Mouse (Mus musculus) embryonic facial prominence, embryonic 15.5 days (tissue): ENCODE data around the gene Gramd1c. TPM values are rescaled to one million over a fixed set of nuclear protein-coding genes. Genes with fewer than 3 reads are reported as not detected.

Experiments
- ATAC-seq: fragments of 200-750 bp; cut with Nextera tagmentation; 2 replicates; pipeline ENCODE4 v1.8.0; 2017; ENCODE audit warnings: low read depth, moderate TSS enrichment; ENCODE audit not compliant: insufficient number of reproducible peaks, low FRiP score, low TSS enrichment
- H3K27ac ChIP-seq: fragments of 300-500 bp; sonication (generic); replicated peaks from 2 replicates; pipeline ENCODE4 v1.5.1; 2015; ENCODE audit warnings: mild to moderate bottlenecking, inconsistent platforms
- H3K27me3 ChIP-seq: fragments of 300-500 bp; sonication (generic); 2 replicates; pipeline ENCODE4 v1.6.1; 2015; ENCODE audit warnings: inconsistent platforms
- H3K36me3 ChIP-seq: fragments of 300-500 bp; sonication (generic); 2 replicates; pipeline ENCODE4 v1.6.1; 2015; ENCODE audit warnings: mild to moderate bottlenecking, inconsistent platforms
- H3K4me1 ChIP-seq: fragments of 300-500 bp; sonication (generic); 2 replicates; pipeline ENCODE4 v1.6.1; 2015; ENCODE audit warnings: inconsistent platforms
- H3K4me2 ChIP-seq: fragments of 300-500 bp; sonication (generic); replicated peaks from 2 replicates; pipeline ENCODE4 v1.6.1; 2015; ENCODE audit warnings: mild to moderate bottlenecking, inconsistent platforms
- H3K4me3 ChIP-seq: fragments of 300-500 bp; sonication (generic); replicated peaks from 2 replicates; pipeline ENCODE4 v1.5.1; 2015; ENCODE audit warnings: mild to moderate bottlenecking, inconsistent platforms
- H3K9ac ChIP-seq: fragments of 300-500 bp; sonication (generic); 2 replicates; pipeline ENCODE4 v1.6.1; 2015; ENCODE audit warnings: inconsistent platforms
- H3K9me3 ChIP-seq: fragments of 300-500 bp; sonication (generic); replicated peaks from 2 replicates; pipeline ENCODE4 v1.6.1; 2016; ENCODE audit warnings: inconsistent platforms
- WGBS: fragments of 180-500 bp; shearing (Covaris S2); methylation state at CpG from one replicate; pipeline ENCODE4 v1.1.7; 2015; 5-methylcytosine and 5-hydroxymethylcytosine counted together
- polyA plus RNA-seq: library from polyadenylated mRNA; unstranded; fragments of >200 nt; fragmentation: Nextera tagmentation; extraction: Ambion mirVana; gene quantifications from 2 replicates; pipeline ENCODE4 v1.2.1, GENCODE M21; 2015

Gene Gramd1c
- polyA plus RNA-seq, 1 experiment from 2014 or later: 9.6 TPM

GRCm38 (mm10) chr16:44018372-44018771 is 44.8 kb downstream of the Gramd1c start:
- ATAC-seq: no peak

GRCm38 (mm10) chr16:44017707-44018106 is 45.4 kb downstream of the Gramd1c start:
- Histone ChIP-seq H3K27me3 (no peaks in the 10 kb centered on the region), H3K4me3 (no peak overlapping the region), H3K27ac (no peak overlapping the region), H3K4me1 (no peaks in the 10 kb centered on the region), H3K4me2 (no peak overlapping the region), H3K9me3 (no peaks in the 10 kb centered on the region), H3K9ac (no peak overlapping the region), H3K36me3 (0 out of 2 replicates have a peak, but pooled peaks cover 3% of the 10 kb centered on the region)
- ATAC-seq: no peak
- 90% methylated on average over 4 of the region's 4 CpGs for WGBS

More at GRCm38 (mm10) chr16:44018372-44018771, 44.8 kb downstream of the Gramd1c start:
- H3K9me3 ChIP-seq: no peaks in the 10 kb centered on the region
- H3K36me3 ChIP-seq: no peaks in the 10 kb centered on the region
- H3K9ac ChIP-seq: no peak overlapping the region
- no peaks in the 10 kb centered on the region for H3K27me3 ChIP-seq
- H3K27ac ChIP-seq: no peak overlapping the region
- no peak overlapping the region for H3K4me3 ChIP-seq
- H3K4me2 ChIP-seq: no peak overlapping the region
- no peaks in the 10 kb centered on the region for H3K4me1 ChIP-seq
- 47% methylated on average over 7 of the region's 7 CpGs for WGBS

DNA sequence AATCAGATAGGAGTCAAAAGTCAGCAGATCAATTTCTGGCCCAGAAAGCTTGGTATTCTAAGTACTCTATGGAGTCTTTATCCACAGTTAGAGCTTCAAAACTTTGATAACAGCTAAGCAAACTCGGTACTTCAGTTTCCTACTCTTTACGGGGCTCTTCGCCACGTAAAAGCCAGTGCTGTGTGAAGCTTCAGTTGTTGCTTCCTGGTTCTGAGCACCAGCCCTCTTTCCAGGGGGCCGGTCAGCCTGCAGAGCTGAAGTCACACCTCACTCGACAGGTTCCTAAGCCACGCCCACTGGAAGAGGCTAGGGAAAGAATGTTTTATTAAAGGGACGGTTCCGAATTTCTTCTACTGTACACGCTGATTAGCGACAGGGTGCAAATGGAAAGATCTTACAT is 47.0 kb downstream of the Gramd1c start:
- no peak overlapping the region for H3K27ac ChIP-seq
- peak overlapping the region; percentile 17; the same call in 1 of the 2 replicates for H3K4me2 ChIP-seq
- 0 out of 2 replicates have a peak, but pooled peaks cover 5% of the 10 kb centered on the region for H3K36me3 ChIP-seq
- no peaks in the 10 kb centered on the region for H3K27me3 ChIP-seq
- no peak overlapping the region for H3K9ac ChIP-seq
- no peaks in the 10 kb centered on the region for H3K4me1 ChIP-seq
- H3K9me3 ChIP-seq: no peaks in the 10 kb centered on the region
- H3K4me3 ChIP-seq: peak overlapping the region; percentile 32
- ATAC-seq: peak; percentile 63; the same call in 1 of the 2 replicates
- WGBS: 9% methylated on average over 11 of the region's 11 CpGs

- no peak for ATAC-seq
- peak overlapping the region; percentile 17; the same call in 1 of the 2 replicates for H3K4me2 ChIP-seq
- H3K36me3 ChIP-seq: 0 out of 2 replicates have a peak, but pooled peaks cover 5% of the 10 kb centered on the region
- no peaks in the 10 kb centered on the region for H3K27me3 ChIP-seq
- no peak overlapping the region for H3K9ac ChIP-seq
- WGBS: 56% methylated on average over 16 of the region's 16 CpGs
- H3K4me1 ChIP-seq: no peaks in the 10 kb centered on the region
- no peaks in the 10 kb centered on the region for H3K9me3 ChIP-seq
- peak overlapping the region; percentile 32 for H3K4me3 ChIP-seq
- H3K27ac ChIP-seq: no peak overlapping the region
Observed at GRCm38 (mm10) chr16:44015416-44016158, 47.6 kb downstream of the Gramd1c start.

DNA sequence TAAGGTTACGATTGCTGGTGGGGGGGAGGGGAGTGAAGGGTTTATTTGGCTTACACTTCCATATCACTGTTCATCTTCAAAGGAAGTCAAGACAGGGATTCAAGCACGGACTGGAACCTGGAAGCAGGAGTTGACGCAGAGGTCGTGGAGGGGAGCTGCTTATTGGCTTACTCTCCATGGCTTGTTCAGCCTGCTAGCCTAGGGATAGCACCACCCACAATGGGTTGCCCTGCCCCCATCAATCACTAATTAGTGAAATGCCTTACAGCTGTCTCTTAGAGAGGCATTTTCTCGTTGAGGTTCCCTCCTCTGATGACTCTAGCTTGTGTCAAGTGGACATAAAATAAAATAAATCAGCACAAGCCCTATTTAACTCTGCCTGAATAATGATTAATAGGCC is 52.1 kb downstream of the Gramd1c start:
- WGBS: 58% methylated on average over 5 of the region's 5 CpGs
- Histone ChIP-seq H3K4me3 (no peak overlapping the region), H3K36me3 (0 out of 2 replicates have a peak, but pooled peaks cover 5% of the 10 kb centered on the region), H3K4me1 (no peaks in the 10 kb centered on the region), H3K27ac (no peak overlapping the region), H3K9ac (no peak overlapping the region), H3K4me2 (no peak overlapping the region), H3K9me3 (no peaks in the 10 kb centered on the region), H3K27me3 (no peaks in the 10 kb centered on the region)
- ATAC-seq: no peak

- Histone ChIP-seq H3K27me3 (no peaks in the 10 kb centered on the region), H3K4me2 (no peak overlapping the region), H3K9me3 (no peaks in the 10 kb centered on the region), H3K4me3 (no peak overlapping the region), H3K27ac (no peak overlapping the region), H3K9ac (no peak overlapping the region), H3K4me1 (no peaks in the 10 kb centered on the region), H3K36me3 (no peaks in the 10 kb centered on the region)
- ATAC-seq: no peak
- WGBS: 69% methylated on average over 5 of the region's 5 CpGs
Observed at GRCm38 (mm10) chr16:44002086-44002485, 61.1 kb downstream of the Gramd1c start.

- no peaks in the 10 kb centered on the region for H3K4me1 ChIP-seq
- 79% methylated on average over 5 of the region's 5 CpGs for WGBS
- H3K27me3 ChIP-seq: no peaks in the 10 kb centered on the region
- H3K27ac ChIP-seq: no peak overlapping the region
- no peak overlapping the region for H3K4me2 ChIP-seq
- no peaks in the 10 kb centered on the region for H3K36me3 ChIP-seq
- H3K4me3 ChIP-seq: no peak overlapping the region
- ATAC-seq: no peak
- no peak overlapping the region for H3K9ac ChIP-seq
- no peaks in the 10 kb centered on the region for H3K9me3 ChIP-seq
Observed at GRCm38 (mm10) chr16:43999541-43999940, 63.6 kb downstream of the Gramd1c start.

DNA sequence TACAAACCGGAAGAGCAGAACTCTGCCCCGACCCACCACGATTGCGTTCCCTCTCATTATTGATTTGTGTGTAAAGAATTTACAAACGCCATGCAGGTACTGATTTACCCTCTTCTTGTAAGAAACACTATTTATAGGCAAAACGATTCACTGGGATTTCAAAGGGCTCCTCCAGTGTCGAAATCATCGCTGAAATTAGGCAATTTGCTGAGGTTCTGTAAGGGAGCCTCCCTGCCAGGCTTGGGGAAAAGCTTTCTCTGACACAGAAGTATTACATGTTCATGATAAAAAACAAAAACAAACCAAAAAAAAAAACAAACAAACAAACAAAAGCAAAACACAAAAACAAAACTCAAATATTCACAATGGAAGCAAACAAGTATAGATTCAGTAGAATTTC is 64.0 kb downstream of the Gramd1c start:
- ATAC-seq: no peak
- H3K4me3 ChIP-seq: no peak overlapping the region
- no peaks in the 10 kb centered on the region for H3K36me3 ChIP-seq
- 82% methylated on average over 8 of the region's 8 CpGs for WGBS
- H3K27ac ChIP-seq: no peak overlapping the region
- no peaks in the 10 kb centered on the region for H3K9me3 ChIP-seq
- no peak overlapping the region for H3K9ac ChIP-seq
- no peak overlapping the region for H3K4me2 ChIP-seq
- no peaks in the 10 kb centered on the region for H3K4me1 ChIP-seq
- no peaks in the 10 kb centered on the region for H3K27me3 ChIP-seq

- H3K27ac ChIP-seq: no peak overlapping the region
- no peak for ATAC-seq
- WGBS: 83% methylated on average over 3 of the region's 3 CpGs
- H3K4me2 ChIP-seq: no peak overlapping the region
- H3K4me1 ChIP-seq: no peaks in the 10 kb centered on the region
- no peak overlapping the region for H3K4me3 ChIP-seq
- H3K27me3 ChIP-seq: no peaks in the 10 kb centered on the region
- no peaks in the 10 kb centered on the region for H3K36me3 ChIP-seq
- H3K9ac ChIP-seq: no peak overlapping the region
- H3K9me3 ChIP-seq: no peaks in the 10 kb centered on the region
Observed at GRCm38 (mm10) chr16:43994623-43995022, 68.5 kb downstream of the Gramd1c start.

DNA sequence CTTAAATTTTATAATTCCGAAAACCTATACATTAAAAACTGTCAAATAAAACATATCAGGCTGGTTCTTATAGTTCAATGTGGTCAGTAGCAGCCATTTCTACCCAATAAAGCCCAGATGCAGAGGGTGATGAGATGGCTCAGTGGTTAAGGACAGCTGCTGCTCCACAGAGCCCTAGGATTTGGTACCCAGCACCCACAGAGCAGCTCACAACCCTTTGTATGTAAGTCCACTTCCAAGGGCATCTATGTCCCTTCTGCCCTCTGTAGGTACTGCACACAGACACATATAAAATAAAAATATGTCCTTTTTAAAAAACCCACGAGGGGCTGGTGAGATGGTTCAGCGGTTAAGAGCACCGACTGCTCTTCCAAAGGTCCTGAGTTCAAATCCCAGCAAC is 76.8 kb downstream of the Gramd1c start:
- no peak overlapping the region for H3K27ac ChIP-seq
- no peaks in the 10 kb centered on the region for H3K27me3 ChIP-seq
- H3K4me3 ChIP-seq: no peak overlapping the region
- ATAC-seq: no peak
- no peaks in the 10 kb centered on the region for H3K36me3 ChIP-seq
- 83% methylated on average over 4 of the region's 4 CpGs for WGBS
- H3K9ac ChIP-seq: no peak overlapping the region
- no peaks in the 10 kb centered on the region for H3K9me3 ChIP-seq
- no peaks in the 10 kb centered on the region for H3K4me1 ChIP-seq
- no peak overlapping the region for H3K4me2 ChIP-seq

GRCm38 (mm10) chr16:43980110-43980609 is 83.0 kb downstream of the Gramd1c start:
- Histone ChIP-seq H3K36me3 (no peaks in the 10 kb centered on the region), H3K9me3 (no peaks in the 10 kb centered on the region), H3K9ac (peak overlapping the region; percentile 41; the same call in 1 of the 2 replicates), H3K4me1 (peaks cover 8% of the 10 kb centered on the region; the same call in 1 of the 2 replicates), H3K27ac (no peak overlapping the region), H3K27me3 (peaks cover 15% of the 10 kb centered on the region), H3K4me2 (peak overlapping the region; percentile 99), H3K4me3 (peak overlapping the region; percentile 63)
- 20% methylated on average over 9 of the region's 9 CpGs for WGBS
- no peak for ATAC-seq
